Comparison of ENCODE assay signal across 9 mouse cellular contexts in the genomic region with DNA sequence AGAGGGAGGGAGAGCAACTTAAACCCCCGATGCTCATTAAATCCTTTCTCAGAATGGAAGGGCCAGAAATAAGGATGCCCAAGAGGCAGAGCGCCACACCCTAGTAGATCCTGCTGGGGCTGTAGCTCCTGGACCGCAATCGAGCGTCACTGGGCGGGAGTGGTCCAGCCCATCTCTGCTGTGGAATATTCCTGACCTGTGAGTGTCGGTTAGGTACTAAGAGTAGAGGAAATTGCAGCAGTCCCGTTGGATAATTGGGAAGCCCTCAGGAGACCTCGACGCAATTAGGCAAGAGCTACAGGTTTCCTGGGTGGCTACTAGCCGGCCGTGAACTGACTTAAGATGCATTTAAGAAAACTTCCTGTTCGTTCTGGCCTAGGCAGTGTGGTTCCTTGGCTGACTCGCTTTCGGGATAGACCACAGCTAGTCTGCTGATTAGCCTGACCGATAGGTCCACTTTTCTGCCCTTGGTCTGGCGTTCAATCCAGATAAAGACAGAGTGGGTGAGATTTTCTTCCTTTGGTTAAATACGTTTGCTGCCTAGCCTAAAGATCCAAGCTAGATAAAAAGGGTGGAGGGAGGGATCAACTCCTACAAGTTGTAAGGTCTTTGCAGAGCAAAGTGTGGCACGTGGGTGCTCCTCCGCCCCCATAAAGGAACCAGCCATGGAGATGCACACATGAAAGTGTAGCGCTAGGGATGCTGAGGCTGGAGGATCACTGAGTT. TPM values are rescaled to one million over a fixed set of nuclear protein-coding genes. Genes with fewer than 3 reads are reported as not detected.
A peak's percentile ranks its signal among the peaks of the same experiment; 100 is the strongest.
DNase-seq lines count a peak whose midpoint lies in the region; ATAC-seq and TF ChIP-seq lines count a peak whose summit lies in the region.
"Had no signal": no experiment of that assay in that cellular context is flagged by ENCODE, and none has a peak within 500 bp of the region (broad histone marks: within the 10 kb centered on the region; RNA-seq: fewer than 3 reads in every experiment).

No protein-coding gene starts in this region.

- DNase-seq in cerebellum, adult 9-11 months: peak; percentile 63
- DNase-seq in cerebellum, adult 11-12 months: no peak
- DNase-seq in R1 (ENCODE audit: low read depth, low spot score): peak; percentile 65
- peak; percentile 39 for DNase-seq in forebrain, postnatal 0 days
- peak; percentile 61 for DNase-seq in kidney, postnatal 10 days
- DNase-seq in midbrain, embryonic 10.5 days (ENCODE audit: low spot score): peak; percentile 48
- DNase-seq in ovary, postnatal 10 days (ENCODE audit: low spot score): no peak
- no peak for DNase-seq in frontal cortex, adult 2 months (ENCODE audit: extremely low spot score in 1 of 2, low spot score in 1 of 2)

- no peaks in the 10 kb centered on the region for H3K27me3 ChIP-seq in forebrain, postnatal 0 days (ENCODE audit: insufficient read depth, low read length)
- H3K27me3 ChIP-seq in midbrain, embryonic 10.5 days (ENCODE audit: low read depth, poor library complexity, severe bottlenecking): no peaks in the 10 kb centered on the region; the same call in 1 of the 2 replicates

- TF ChIP-seq CTCF in forebrain, postnatal 0 days (IDR thresholded peaks at IDR 0.05; ENCODE audit: low read depth): no peak

- peaks cover 17% of the 10 kb centered on the region for H3K4me1 ChIP-seq in forebrain, postnatal 0 days (ENCODE audit: insufficient read depth)
- peaks cover 71% of the 10 kb centered on the region for H3K4me1 ChIP-seq in midbrain, embryonic 10.5 days

- ATAC-seq in forebrain, postnatal 0 days: no peak

- peak overlapping the region; percentile 88 for H3K9ac ChIP-seq in forebrain, postnatal 0 days

- H3K36me3 ChIP-seq in forebrain, postnatal 0 days (ENCODE audit: insufficient read depth): peaks cover 18% of the 10 kb centered on the region
- H3K36me3 ChIP-seq in midbrain, embryonic 10.5 days: peaks cover 40% of the 10 kb centered on the region

- peak overlapping the region; percentile 58 for H3K4me3 ChIP-seq in forebrain, postnatal 0 days (ENCODE audit: low read depth, low read length)
- H3K4me3 ChIP-seq in midbrain, embryonic 10.5 days: peak overlapping the region; percentile 95

- H3K9me3 ChIP-seq in forebrain, postnatal 0 days (ENCODE audit: low read length): no peaks in the 10 kb centered on the region
- no peaks in the 10 kb centered on the region for H3K9me3 ChIP-seq in midbrain, embryonic 10.5 days (replicated peaks)

- under 1% methylated on average over 21 of the region's 21 CpGs for WGBS in forebrain, postnatal 0 days
- 0% methylated on average over 21 of the region's 21 CpGs for WGBS in midbrain, embryonic 10.5 days

- H3K4me2 ChIP-seq in forebrain, postnatal 0 days (ENCODE audit: low read depth): peak overlapping the region; percentile 86

- H3K27ac ChIP-seq in forebrain, postnatal 0 days (ENCODE audit: low read depth, low read length): peak overlapping the region; percentile 98; the same call in 1 of the 2 replicates
- peak overlapping the region; percentile 99 for H3K27ac ChIP-seq in midbrain, embryonic 10.5 days (replicated peaks)

RNA-seq across cellular contexts. Expression of a gene that starts 1.3 kb away (rescaled TPM):
- total RNA-seq in forebrain, postnatal 0 days (2014; rRNA removed): 283 and 328 TPM in 2 replicates
- polyA plus RNA-seq in forebrain, postnatal 0 days (2015; fragmentation: Nextera tagmentation; extraction: Ambion mirVana): 856 and 963 TPM in 2 replicates
- 2,531 and 3,331 TPM in 2 replicates for polyA plus RNA-seq in midbrain, embryonic 10.5 days (2016; fragmentation: Nextera tagmentation; extraction: Ambion mirVana)
- polyA plus RNA-seq in frontal cortex, adult 2 months (2012; rRNA removed): 979 and 1,007 TPM in 2 replicates

RNA-seq across cellular contexts. Expression of a gene that starts 36.7 kb away (rescaled TPM):
- not detected in 2 replicates for total RNA-seq in forebrain, postnatal 0 days (2014; rRNA removed)
- not detected in 2 replicates for polyA plus RNA-seq in forebrain, postnatal 0 days (2015; fragmentation: Nextera tagmentation; extraction: Ambion mirVana)
- polyA plus RNA-seq in midbrain, embryonic 10.5 days (2016; fragmentation: Nextera tagmentation; extraction: Ambion mirVana): 0.12 TPM in 1 of 2 replicates, not detected in the other
- polyA plus RNA-seq in frontal cortex, adult 2 months (2012; rRNA removed): 0.15 TPM in 1 of 2 replicates, not detected in the other
- total RNA-seq: neutrophil, adult 5-6 weeks had no signal

RNA-seq across cellular contexts. Expression of a gene that starts 43.6 kb away (rescaled TPM):
- total RNA-seq in forebrain, postnatal 0 days (2014; rRNA removed): 30.5 and 31.3 TPM in 2 replicates
- polyA plus RNA-seq in forebrain, postnatal 0 days (2015; fragmentation: Nextera tagmentation; extraction: Ambion mirVana): 14.8 and 18.9 TPM in 2 replicates
- polyA plus RNA-seq in midbrain, embryonic 10.5 days (2016; fragmentation: Nextera tagmentation; extraction: Ambion mirVana): 24.5 and 30.7 TPM in 2 replicates
- polyA plus RNA-seq in frontal cortex, adult 2 months (2012; rRNA removed): 64.4 and 66.1 TPM in 2 replicates

Comparison
In these comparisons a context has a peak if more than half of its experiments do, and no peak if none do; other contexts are left out.
1. DNase-seq: peak in cerebellum, adult 9-11 months (single experiment), R1 (single experiment), forebrain, postnatal 0 days (single experiment), kidney, postnatal 10 days (single experiment) and midbrain, embryonic 10.5 days (single experiment); none in cerebellum, adult 11-12 months (single experiment), ovary, postnatal 10 days (single experiment) and frontal cortex, adult 2 months (0 of 2).